Mouse (Mus musculus): Measurements from ENCODE around the gene Smox. TPM values are rescaled to one million over a fixed set of nuclear protein-coding genes. Genes with fewer than 3 reads are reported as not detected.

The Smox gene
- polyA plus RNA-seq, 1 experiment, result 49.1 TPM

DNA sequence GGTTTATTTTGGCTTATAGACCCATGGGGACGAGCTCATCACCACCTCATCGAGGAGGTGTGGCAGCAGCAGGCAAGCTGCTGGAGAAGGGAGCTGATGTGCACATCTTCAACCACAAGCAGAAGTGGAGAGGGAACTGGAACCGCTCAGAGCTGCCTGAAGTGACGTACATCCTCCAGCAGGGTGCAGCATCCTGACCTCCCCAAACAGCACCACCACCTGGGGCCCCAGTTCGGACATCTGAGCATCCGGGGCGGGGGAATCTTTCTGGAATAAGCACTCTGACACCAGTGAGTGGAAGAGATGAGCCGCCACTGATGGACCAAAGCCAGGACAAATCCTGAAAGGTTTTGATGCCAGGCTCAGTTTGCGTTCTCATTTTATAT, 39.3 kb downstream of the Smox start:
- Histone ChIP-seq H3K4me1 (replicated peaks; ENCODE audit: control insufficient read depth, insufficient read depth, low read length) (no peaks in the 10 kb centered on the region), H3K27me3 (ENCODE audit: control insufficient read depth, insufficient read depth, low read length) (no peaks in the 10 kb centered on the region), H3K36me3 (ENCODE audit: control insufficient read depth, insufficient read depth, low read length) (no peaks in the 10 kb centered on the region), H3K27ac (ENCODE audit: control insufficient read depth, insufficient read depth, low read length) (no peak overlapping the region), H3K4me3 (ENCODE audit: control insufficient read depth, insufficient read depth, low read length) (no peak overlapping the region)
- 18% methylated on average over 9 of the region's 9 CpGs for WGBS
- peak; percentile 55 for DNase-seq
- peak; percentile 79; the same call in 1 of the 2 replicates for TF ChIP-seq CTCF (IDR thresholded peaks at IDR 0.05; ENCODE audit: borderline replicate concordance, control insufficient read depth, extremely low read depth, insufficient read depth, low read length, poor library complexity)
- no peak for TF ChIP-seq POLR2A (IDR thresholded peaks at IDR 0.05; ENCODE audit: control insufficient read depth, extremely low read depth, insufficient read depth, low read length, poor library complexity)

DNA sequence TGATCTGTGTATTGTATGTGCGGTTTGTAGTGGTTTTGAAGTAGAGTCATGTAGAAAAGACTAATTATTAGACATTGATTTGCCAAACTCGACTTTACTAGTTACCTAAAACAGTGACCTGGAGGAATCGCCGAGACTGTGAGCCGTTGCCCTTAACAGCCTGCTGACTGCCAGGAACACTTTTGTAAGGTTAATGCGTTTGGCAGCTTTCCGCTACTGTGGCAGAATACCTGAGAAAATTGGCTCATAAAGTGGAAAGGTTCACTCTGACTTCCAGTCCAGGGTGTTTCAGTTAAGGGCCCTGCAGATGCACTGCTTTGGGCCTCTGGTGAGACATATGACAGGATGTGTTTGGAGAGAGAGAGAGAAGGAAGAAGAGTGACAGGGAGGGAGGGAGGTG, 40.0 kb downstream of the Smox start:
- no peak for TF ChIP-seq POLR2A (IDR thresholded peaks at IDR 0.05; ENCODE audit: control insufficient read depth, extremely low read depth, insufficient read depth, low read length, poor library complexity)
- TF ChIP-seq CTCF (IDR thresholded peaks at IDR 0.05; ENCODE audit: borderline replicate concordance, control insufficient read depth, extremely low read depth, insufficient read depth, low read length, poor library complexity), result no peak
- 93% methylated on average over 7 of the region's 7 CpGs for WGBS
- Histone ChIP-seq H3K4me1 (replicated peaks; ENCODE audit: control insufficient read depth, insufficient read depth, low read length) (no peaks in the 10 kb centered on the region), H3K27me3 (ENCODE audit: control insufficient read depth, insufficient read depth, low read length) (no peaks in the 10 kb centered on the region), H3K36me3 (ENCODE audit: control insufficient read depth, insufficient read depth, low read length) (no peaks in the 10 kb centered on the region), H3K4me3 (ENCODE audit: control insufficient read depth, insufficient read depth, low read length) (no peak overlapping the region), H3K27ac (ENCODE audit: control insufficient read depth, insufficient read depth, low read length) (no peak overlapping the region)
- no peak for DNase-seq

DNA sequence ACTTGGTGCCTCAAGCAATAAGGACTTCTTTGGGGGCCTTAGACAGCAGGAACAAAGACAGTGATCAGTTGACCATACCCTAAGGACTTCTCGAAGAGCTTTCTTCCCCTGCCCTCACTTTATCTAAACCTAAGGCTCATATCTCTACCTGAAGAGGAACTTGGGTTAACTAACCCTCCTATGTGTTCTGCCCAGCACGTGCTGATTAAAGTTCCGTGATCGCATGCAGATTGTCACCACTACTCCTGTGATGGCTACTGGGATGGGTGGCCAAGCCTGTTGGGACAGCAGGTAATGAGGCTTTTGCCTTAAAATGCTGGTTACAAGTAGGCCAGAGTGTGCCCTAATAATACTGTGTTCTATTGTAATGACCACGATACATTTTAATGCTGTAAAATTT, 43.9 kb downstream of the Smox start:
- Histone ChIP-seq H3K27ac (ENCODE audit: control insufficient read depth, insufficient read depth, low read length) (no peak overlapping the region), H3K27me3 (ENCODE audit: control insufficient read depth, insufficient read depth, low read length) (no peaks in the 10 kb centered on the region), H3K36me3 (ENCODE audit: control insufficient read depth, insufficient read depth, low read length) (no peaks in the 10 kb centered on the region), H3K4me3 (ENCODE audit: control insufficient read depth, insufficient read depth, low read length) (no peak overlapping the region), H3K4me1 (replicated peaks; ENCODE audit: control insufficient read depth, insufficient read depth, low read length) (no peaks in the 10 kb centered on the region)
- DNase-seq, result no peak
- no peak for TF ChIP-seq POLR2A (IDR thresholded peaks at IDR 0.05; ENCODE audit: control insufficient read depth, extremely low read depth, insufficient read depth, low read length, poor library complexity)
- no peak for TF ChIP-seq CTCF (IDR thresholded peaks at IDR 0.05; ENCODE audit: borderline replicate concordance, control insufficient read depth, extremely low read depth, insufficient read depth, low read length, poor library complexity)
- 92% methylated on average over 5 of the region's 5 CpGs for WGBS

DNA sequence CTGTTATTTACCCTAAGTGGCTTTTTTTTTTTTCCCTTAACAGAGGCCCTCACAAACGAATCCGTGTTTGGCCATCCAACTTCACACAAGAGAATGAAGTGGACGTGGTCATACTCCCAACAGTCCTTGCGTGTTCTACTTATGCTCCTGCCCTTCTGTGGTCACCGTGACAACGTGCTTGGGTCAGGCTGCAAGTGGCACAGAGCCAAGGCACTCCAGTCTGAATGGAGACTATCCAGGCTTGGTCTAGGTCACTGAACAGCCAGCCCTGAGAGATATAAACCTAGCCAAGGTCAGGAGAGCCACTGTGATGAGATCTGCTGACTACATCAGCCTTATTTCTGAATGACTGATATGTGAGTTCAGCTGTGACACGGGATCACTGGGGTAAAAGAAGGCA, 47.0 kb downstream of the Smox start:
- 91% methylated on average over 7 of the region's 7 CpGs for WGBS

DNA sequence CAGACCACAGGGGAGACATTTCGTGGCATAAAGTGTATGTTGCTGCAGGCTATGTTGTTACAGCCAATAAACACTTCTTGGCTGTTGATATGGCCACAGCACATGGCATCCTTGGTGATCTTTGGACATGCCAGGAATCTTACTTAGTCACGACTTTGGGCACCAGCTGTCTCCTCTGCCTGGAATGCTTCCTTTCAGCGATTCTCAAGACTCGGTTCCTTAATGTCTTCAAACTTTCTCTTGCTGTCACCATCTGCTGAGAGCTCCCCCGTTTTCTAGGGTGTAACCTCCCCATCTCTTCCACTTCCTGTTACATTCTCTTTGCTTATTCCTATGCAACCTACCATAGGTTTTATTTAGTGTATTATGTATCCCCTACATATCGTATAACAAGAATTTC, 48.5 kb downstream of the Smox start:
- Histone ChIP-seq H3K4me3 (ENCODE audit: control insufficient read depth, insufficient read depth, low read length) (no peak overlapping the region), H3K36me3 (ENCODE audit: control insufficient read depth, insufficient read depth, low read length) (no peaks in the 10 kb centered on the region), H3K27ac (ENCODE audit: control insufficient read depth, insufficient read depth, low read length) (no peak overlapping the region), H3K4me1 (replicated peaks; ENCODE audit: control insufficient read depth, insufficient read depth, low read length) (no peaks in the 10 kb centered on the region), H3K27me3 (ENCODE audit: control insufficient read depth, insufficient read depth, low read length) (no peaks in the 10 kb centered on the region)
- DNase-seq, result no peak
- WGBS, result 88% methylated on average over 6 of the region's 6 CpGs
- no peak for TF ChIP-seq CTCF (IDR thresholded peaks at IDR 0.05; ENCODE audit: borderline replicate concordance, control insufficient read depth, extremely low read depth, insufficient read depth, low read length, poor library complexity)
- no peak for TF ChIP-seq POLR2A (IDR thresholded peaks at IDR 0.05; ENCODE audit: control insufficient read depth, extremely low read depth, insufficient read depth, low read length, poor library complexity)

More for the DNA sequence above, 47.0 kb downstream of the Smox start:
- H3K27me3 ChIP-seq (ENCODE audit: control insufficient read depth, insufficient read depth, low read length), result no peaks in the 10 kb centered on the region
- no peak overlapping the region for H3K27ac ChIP-seq (ENCODE audit: control insufficient read depth, insufficient read depth, low read length)
- no peaks in the 10 kb centered on the region for H3K36me3 ChIP-seq (ENCODE audit: control insufficient read depth, insufficient read depth, low read length)
- H3K4me1 ChIP-seq (replicated peaks; ENCODE audit: control insufficient read depth, insufficient read depth, low read length), result no peaks in the 10 kb centered on the region
- H3K4me3 ChIP-seq (ENCODE audit: control insufficient read depth, insufficient read depth, low read length), result no peak overlapping the region
- DNase-seq, result no peak
- no peak for TF ChIP-seq CTCF (IDR thresholded peaks at IDR 0.05; ENCODE audit: borderline replicate concordance, control insufficient read depth, extremely low read depth, insufficient read depth, low read length, poor library complexity)
- no peak for TF ChIP-seq POLR2A (IDR thresholded peaks at IDR 0.05; ENCODE audit: control insufficient read depth, extremely low read depth, insufficient read depth, low read length, poor library complexity)

DNA sequence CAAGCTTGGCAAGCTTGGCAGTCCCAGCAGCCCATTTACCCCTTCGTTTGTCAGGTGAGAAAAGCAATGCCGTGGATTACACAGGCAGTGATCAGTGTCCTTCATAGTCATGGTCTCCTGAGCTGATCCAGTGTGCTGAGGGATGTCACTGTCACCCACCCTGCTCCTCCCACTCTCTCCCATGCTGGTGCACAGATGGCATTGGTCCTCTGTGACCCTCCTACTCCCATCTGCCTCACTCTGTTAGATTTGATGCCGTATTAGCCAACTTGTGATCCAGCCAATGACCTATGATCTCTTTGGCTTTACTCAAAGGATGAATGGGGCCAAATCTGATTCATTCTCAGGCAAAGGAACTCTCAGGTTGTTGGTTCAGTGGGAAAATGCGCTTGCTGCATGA, 50.4 kb downstream of the Smox start:
- Histone ChIP-seq H3K27ac (ENCODE audit: control insufficient read depth, insufficient read depth, low read length) (no peak overlapping the region), H3K4me1 (replicated peaks; ENCODE audit: control insufficient read depth, insufficient read depth, low read length) (peaks cover 9% of the 10 kb centered on the region; the same call in 1 of the 2 replicates), H3K36me3 (ENCODE audit: control insufficient read depth, insufficient read depth, low read length) (no peaks in the 10 kb centered on the region), H3K4me3 (ENCODE audit: control insufficient read depth, insufficient read depth, low read length) (no peak overlapping the region), H3K27me3 (ENCODE audit: control insufficient read depth, insufficient read depth, low read length) (peaks cover 10% of the 10 kb centered on the region)
- TF ChIP-seq CTCF (IDR thresholded peaks at IDR 0.05; ENCODE audit: borderline replicate concordance, control insufficient read depth, extremely low read depth, insufficient read depth, low read length, poor library complexity) (no peak), POLR2A (IDR thresholded peaks at IDR 0.05; ENCODE audit: control insufficient read depth, extremely low read depth, insufficient read depth, low read length, poor library complexity) (no peak)
- DNase-seq, result no peak
- WGBS, result 94% methylated on average over 4 of the region's 4 CpGs

DNA sequence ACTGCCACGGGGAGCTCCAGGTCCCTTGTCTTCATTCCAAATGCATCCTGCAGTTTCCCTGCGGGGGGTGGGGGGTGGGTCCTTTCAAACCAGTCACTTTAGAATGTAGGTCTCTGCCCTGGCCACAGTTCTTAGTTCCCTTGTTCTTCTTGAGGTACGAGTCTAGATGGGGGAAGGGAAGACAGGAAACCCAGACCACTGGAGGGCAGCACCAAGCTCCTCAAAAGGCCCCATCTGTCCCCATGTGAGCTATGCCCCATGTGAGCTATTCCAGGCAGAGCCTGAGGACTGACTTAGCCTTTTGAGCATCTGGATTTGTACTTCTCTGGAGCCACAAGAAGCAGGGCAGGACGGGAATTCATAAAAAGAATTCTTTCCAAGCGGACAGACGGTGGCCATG, 51.2 kb downstream of the Smox start:
- no peak for TF ChIP-seq POLR2A (IDR thresholded peaks at IDR 0.05; ENCODE audit: control insufficient read depth, extremely low read depth, insufficient read depth, low read length, poor library complexity)
- no peak for TF ChIP-seq CTCF (IDR thresholded peaks at IDR 0.05; ENCODE audit: borderline replicate concordance, control insufficient read depth, extremely low read depth, insufficient read depth, low read length, poor library complexity)
- Histone ChIP-seq H3K4me1 (replicated peaks; ENCODE audit: control insufficient read depth, insufficient read depth, low read length) (peaks cover 10% of the 10 kb centered on the region; the same call in 1 of the 2 replicates), H3K36me3 (ENCODE audit: control insufficient read depth, insufficient read depth, low read length) (no peaks in the 10 kb centered on the region), H3K4me3 (ENCODE audit: control insufficient read depth, insufficient read depth, low read length) (no peak overlapping the region), H3K27me3 (ENCODE audit: control insufficient read depth, insufficient read depth, low read length) (peaks cover 16% of the 10 kb centered on the region), H3K27ac (ENCODE audit: control insufficient read depth, insufficient read depth, low read length) (no peak overlapping the region)
- 50% methylated on average over 6 of the region's 6 CpGs for WGBS
- DNase-seq, result no peak

Data from thymus, adult 2 months (tissue).